Mouse (Mus musculus): Measurements from ENCODE around the gene Smpx. TPM values are rescaled to one million over a fixed set of nuclear protein-coding genes. Genes with fewer than 3 reads are reported as not detected.

Smpx gene
- 10 to 100 TPM; 20.9 to 26.9 TPM for total RNA-seq (2021)
- long read RNA-seq, experiment 1, partial matches to known transcripts: 1 of 5 reads
- long read RNA-seq, experiment 1, other reads (novel, unspliced or antisense): 4 of 5 reads
- long read RNA-seq, experiment 2, transcript Smpx-201 (6 exons, 1,152 nt): minor isoform, 5 of 23 reads
- long read RNA-seq, experiment 2, transcript Smpx-203 (5 exons, 898 nt): major isoform, 9 of 23 reads
- long read RNA-seq, experiment 2, partial matches to known transcripts: 3 of 23 reads
- long read RNA-seq, experiment 2, other reads (novel, unspliced or antisense): 4 of 23 reads

- DNase-seq (ENCODE audit: low spot score in 2 of 2): no peak
Observed at GRCm38 (mm10) chrX:157698862-157699261, at the start of gene Smpx. Gene Smpx, plus strand, starts transcription at chrX:157698910.

DNA sequence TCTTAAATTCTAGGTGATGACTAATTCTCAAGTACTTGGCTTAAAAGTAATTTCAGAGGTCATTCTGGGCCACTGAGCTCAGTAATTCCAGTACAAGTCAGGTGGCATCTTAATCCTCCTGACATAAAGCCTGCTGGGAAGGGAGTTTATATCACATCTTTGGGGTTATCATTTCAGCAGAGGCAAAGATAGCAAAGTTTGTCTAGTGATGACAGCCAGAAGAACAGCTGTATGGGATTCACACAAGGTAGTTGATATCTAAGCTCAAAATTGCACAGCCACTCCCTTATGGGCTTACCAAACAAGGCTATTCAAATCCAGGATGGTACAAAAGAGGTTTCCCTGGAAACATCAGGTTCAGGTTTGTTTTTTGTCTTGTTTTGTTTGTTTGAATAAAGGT lies 43.7 kb upstream of the Smpx start:
- DNase-seq (ENCODE audit: low spot score in 2 of 2): no peak

DNA sequence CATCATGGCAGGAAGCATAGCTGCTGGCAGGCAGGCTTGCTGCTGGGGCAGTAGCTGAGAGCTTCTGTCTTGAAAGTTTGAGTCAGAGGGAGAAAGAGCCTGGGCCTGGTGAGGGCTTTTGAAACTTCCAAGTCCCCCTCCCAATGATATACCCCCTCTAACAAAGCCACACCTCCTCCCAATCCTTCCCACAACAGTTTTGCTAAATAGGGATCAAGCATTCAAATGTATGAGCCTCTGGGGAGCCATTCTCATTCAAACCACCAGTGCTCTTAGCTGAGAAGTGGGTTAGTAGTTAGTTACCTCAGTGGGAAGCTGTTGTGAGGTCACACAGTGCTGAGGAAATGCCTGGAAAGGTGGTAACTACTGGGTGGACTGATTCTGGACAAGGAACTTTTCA lies 41.4 kb upstream of the Smpx start:
- DNase-seq (ENCODE audit: low spot score in 2 of 2): no peak

DNA sequence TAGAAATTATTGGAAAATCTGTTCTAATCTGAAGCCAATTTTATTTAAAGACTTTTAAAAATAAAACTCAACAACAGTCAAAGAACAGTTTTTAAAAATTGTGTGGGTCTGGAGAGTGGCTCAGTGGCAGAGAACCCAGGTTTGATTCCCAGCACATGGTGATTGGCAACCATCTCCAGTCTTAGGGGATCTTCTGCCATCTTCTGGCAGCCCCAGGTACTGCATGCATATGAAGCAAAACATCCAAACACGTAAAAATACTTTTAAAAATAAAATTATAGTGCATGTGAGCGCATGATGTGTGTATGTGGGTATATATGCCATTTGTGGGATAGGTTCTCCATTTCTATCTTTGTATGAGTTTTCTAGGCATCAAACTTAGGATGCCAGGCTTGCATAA lies 26.9 kb upstream of the Smpx start:
- DNase-seq (ENCODE audit: low spot score in 2 of 2): no peak

GRCm38 (mm10) chrX:157674667-157675350 lies 23.9 kb upstream of the Smpx start:
- DNase-seq (ENCODE audit: low spot score in 2 of 2): no peak

DNA sequence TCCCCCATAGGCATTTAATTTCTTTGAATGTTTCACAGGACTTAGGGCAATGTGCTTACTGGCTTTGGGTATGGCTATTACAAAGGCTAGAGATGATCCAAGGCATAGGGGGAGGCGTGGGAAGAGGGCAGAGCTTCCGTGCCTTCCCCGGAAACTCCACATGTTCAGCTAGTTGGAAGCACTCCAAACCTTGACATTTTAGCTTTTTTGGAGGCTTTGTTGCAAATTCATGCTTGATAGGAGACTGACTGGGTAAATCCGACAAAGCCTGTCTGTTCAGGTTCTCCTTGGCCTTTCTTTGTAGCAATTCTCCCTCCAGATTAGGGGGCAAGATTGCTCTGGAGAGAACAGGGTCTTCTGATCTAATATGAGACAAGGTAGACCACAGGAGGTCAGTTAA lies 7.5 kb upstream of the Smpx start:
- DNase-seq (ENCODE audit: low spot score in 2 of 2): no peak

DNA sequence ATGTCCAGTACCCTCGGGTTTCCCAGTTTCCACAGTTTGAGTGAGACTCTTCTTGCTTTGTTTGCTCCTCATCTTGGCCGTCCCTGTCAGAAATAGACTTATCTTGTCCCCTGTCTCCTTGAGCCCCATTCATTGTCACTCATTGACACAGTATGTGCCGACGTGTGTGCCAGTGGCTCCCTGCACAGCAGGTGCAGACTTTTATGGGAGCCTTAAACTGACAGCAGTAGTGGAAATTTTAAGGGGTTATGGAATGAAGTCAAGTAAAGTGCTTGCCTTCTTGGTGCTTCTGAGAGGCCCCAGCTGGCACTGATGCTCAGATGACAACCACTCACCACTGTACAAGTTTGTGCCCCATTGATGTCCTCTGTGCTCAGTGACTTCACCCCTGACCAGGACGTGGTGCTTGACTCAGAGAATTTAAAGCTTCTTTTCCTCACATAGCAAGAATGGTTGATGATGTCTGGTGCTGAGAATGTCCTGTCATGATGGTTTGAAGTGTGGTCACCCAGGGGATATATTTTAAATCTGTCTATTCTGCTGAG lies 1.0 kb upstream of the Smpx start:
- DNase-seq (ENCODE audit: low spot score in 2 of 2): no peak

- no peak for DNase-seq (ENCODE audit: low spot score in 2 of 2)
Observed at GRCm38 (mm10) chrX:157707236-157707635, 8.5 kb downstream of the Smpx start.

DNA sequence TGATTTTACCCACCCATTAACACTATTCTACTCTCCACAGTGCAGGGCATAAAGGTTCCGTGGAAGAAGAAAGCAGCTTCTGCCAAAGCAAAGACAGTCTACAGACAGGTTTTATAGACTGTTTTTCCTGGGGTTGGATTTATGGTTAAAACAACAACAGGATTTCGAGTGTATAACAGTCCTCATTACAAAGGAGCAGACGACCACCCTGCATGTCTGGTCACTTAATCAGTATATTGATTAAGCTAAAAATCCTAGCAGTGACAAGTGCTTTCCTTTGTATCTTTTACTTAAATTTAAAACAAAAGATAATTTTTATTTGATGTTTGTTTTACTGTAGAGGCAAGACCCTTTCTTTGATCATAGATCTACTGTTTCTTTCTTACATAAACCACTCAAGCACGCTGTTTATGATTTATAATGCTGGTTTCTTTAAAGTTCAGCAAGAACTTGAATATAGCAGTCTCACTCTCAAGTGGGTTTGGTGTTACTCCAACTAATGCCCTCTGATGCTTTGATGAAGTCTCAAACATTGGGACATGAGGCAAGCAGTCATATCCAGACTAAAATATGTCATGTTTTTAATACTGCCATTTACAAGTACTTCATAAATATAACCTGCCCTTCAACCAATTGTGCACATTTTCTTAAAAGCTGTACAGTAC lies 10.0 kb downstream of the Smpx start:
- DNase-seq (ENCODE audit: low spot score in 2 of 2): no peak

DNA sequence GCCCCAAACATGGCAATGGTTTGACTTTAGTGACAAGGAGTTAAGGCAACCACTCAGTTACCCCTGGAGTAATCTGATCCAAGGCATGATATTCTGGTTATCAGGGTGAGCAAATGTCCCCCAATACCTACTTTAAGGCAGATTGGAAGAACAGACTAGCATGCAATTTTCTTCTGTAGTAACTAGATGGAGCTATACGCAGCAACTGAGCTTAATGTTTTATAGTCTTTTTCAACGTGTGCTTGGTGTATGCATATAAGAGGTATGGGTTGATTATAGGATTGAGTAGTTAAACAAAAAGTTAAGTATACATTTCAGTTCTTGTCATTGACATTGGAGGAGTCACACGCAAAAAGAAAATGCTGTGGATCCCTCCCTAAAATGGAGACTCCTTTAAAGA lies 21.2 kb downstream of the Smpx start:
- no peak for DNase-seq (ENCODE audit: low spot score in 2 of 2)

- DNase-seq (ENCODE audit: low spot score in 2 of 2): no peak
Observed at GRCm38 (mm10) chrX:157730622-157731341, 32.1 kb downstream of the Smpx start.

DNA sequence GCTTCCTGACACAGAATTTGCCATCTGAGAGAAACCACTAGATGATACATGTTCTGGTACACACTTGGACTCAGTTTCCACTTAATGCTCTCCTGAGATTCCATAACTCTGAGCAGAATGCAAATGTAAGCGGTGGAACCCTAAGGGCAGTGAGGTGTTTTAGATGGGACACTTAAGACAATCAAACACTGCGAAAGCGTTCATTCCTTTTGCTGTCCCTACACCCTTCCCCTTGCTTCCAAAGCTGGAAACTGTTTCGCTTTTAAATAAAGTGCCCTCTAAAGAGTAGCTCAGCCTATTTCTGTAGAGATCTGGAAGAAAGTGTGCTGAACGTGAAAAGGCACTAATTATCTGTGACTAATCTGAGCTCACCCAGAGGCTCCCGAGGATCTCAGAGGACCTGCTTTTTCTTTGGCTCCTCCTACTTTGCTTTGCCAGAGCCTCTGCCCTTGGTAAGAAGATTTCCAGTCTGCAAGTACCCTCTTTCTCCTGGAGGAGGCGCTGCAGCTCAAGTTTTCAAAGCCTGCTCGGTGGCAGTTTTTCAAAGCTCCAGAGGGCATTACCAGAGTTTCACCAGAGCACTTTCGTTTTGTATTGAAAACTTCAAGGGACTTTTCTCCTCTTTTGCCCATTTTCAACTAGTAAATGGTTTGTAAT lies 33.1 kb downstream of the Smpx start:
- peak; percentile 41 to 57 for DNase-seq (ENCODE audit: low spot score in 2 of 2)

DNA sequence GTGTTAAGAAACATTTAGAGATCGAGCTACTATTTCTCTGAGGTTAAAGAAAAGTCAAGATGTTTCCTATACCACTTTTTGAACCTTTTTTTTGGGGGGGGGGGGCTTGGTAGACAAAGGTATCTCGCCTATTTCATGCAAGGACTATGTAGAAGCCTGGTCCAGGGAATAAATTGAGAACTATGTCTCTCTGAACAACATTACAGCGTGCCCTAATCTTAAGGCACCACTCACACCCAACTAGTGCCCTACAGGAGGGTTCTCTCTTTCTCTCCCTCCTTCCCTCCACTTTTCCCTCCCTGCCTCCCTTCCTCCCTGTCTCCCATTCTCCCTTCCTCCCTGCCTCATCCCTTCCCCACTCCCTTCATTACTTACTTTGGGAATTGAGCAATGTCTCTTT lies 33.6 kb downstream of the Smpx start:
- no peak for DNase-seq (ENCODE audit: low spot score in 2 of 2)

GRCm38 (mm10) chrX:157733836-157734235 lies 35.1 kb downstream of the Smpx start:
- DNase-seq (ENCODE audit: low spot score in 2 of 2): no peak

DNA sequence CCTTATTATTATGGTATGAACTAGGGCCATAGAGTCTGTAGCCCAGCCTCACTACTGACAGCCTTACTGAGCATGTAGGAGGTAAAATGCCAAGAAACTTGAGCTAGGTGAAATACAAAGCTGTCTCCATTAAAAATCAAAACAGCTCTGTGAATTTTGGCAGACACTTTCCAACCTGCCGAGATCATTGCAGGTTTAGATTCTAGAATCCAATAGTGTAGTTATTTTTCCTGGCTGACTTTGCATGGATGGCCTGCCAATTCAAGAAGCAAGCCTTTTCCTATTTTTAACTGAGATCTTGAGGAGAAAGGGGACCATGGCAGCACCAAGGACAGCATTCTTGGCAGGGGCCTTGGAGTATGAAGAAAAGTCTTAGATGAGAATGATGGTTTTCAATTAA lies 35.6 kb downstream of the Smpx start:
- no peak for DNase-seq (ENCODE audit: low spot score in 2 of 2)

- no peak for DNase-seq (ENCODE audit: low spot score in 2 of 2)
Observed at GRCm38 (mm10) chrX:157747815-157748544, 49.3 kb downstream of the Smpx start.

DNA sequence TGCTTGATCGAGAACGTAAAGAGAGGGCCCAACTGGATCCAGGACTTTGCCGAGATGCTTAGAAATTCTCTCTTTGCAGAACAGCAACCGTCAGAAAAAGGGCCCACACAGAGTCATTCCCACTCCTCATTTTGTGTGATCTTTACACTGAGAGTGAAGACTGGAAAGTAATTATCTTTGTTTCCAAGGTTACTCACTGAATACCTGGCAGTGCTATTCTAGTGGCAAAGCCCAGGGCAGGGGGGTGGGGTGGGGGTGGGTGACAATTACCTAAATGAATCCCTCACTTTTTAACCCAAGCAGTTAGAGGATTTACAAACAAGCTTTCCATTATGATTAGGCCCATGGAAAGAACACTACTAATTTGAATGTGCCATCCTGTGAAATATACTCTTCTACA lies 55.8 kb downstream of the Smpx start:
- DNase-seq (ENCODE audit: low spot score in 2 of 2): no peak

DNA sequence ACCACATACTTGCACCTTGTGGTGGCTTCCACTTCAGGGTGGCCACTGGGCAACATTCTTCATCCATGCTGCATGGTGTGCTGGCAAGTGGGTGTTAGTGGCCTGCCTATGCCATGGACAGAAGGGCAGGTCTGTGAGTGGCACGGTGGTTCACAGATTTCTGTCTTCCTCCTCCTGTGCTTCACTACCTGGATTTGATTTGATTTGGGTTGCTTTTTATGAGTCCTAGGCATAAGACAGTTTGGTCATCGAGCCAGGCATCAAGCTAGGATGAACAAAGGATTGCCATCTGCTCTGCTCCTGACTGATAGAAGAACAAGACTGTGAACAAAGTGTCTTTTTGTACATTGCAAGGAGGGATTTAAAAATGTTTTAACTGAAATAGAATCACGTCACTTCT lies 63.8 kb downstream of the Smpx start:
- DNase-seq (ENCODE audit: low spot score in 2 of 2): no peak

- DNase-seq (ENCODE audit: low spot score in 2 of 2): no peak
Observed at GRCm38 (mm10) chrX:157801669-157802068, 103.0 kb downstream of the Smpx start.
